ENCODE assay signal across 8 mouse cellular contexts in genomic region chr8:13213479-13214268, GRCm38 (mm10). TPM values are rescaled to one million over a fixed set of nuclear protein-coding genes. Genes with fewer than 3 reads are reported as not detected.
DNase-seq lines count a peak whose midpoint lies in the region; ATAC-seq and TF ChIP-seq lines count a peak whose summit lies in the region.

No protein-coding gene starts in this region.

- H3K9ac ChIP-seq in heart, embryonic 14.5 days (ENCODE audit: low read length), result peak overlapping the region; percentile 31; the same call in 1 of the 2 replicates
- 0 out of 2 replicates have a peak overlapping the region, but pooled peaks have one; percentile 23 for H3K9ac ChIP-seq in liver, embryonic 11.5 days (ENCODE audit: low read depth, low read length)

- H3K79me2 ChIP-seq in myocyte (ENCODE audit: control insufficient read depth, insufficient read depth), result no peaks in the 10 kb centered on the region

- no peak overlapping the region for H3K4me3 ChIP-seq in heart, embryonic 14.5 days (ENCODE audit: control insufficient read depth in 1 of 2, insufficient read depth in 1 of 2, low read depth in 1 of 2, low read length in 2 of 2)
- H3K4me3 ChIP-seq in liver, embryonic 11.5 days (ENCODE audit: low read depth, low read length), result no peak overlapping the region
- no peak overlapping the region for H3K4me3 ChIP-seq in myocyte

- peak; percentile 28 for TF ChIP-seq POLR2A in myocyte (IDR thresholded peaks at IDR 0.05; ENCODE audit: insufficient read length, low read depth)

- no peaks in the 10 kb centered on the region for H3K27me3 ChIP-seq in heart, embryonic 14.5 days (ENCODE audit: control insufficient read depth, insufficient read depth, low read length)
- H3K27me3 ChIP-seq in liver, embryonic 11.5 days (replicated peaks; ENCODE audit: control insufficient read depth, insufficient read depth, low read length), result no peaks in the 10 kb centered on the region
- no peaks in the 10 kb centered on the region for H3K27me3 ChIP-seq in myocyte (ENCODE audit: control insufficient read depth, insufficient read depth, insufficient read length)

- peaks cover 38 to 50% of the 10 kb centered on the region in 2 experiments for H3K4me1 ChIP-seq in heart, embryonic 14.5 days (ENCODE audit: control insufficient read depth in 2 of 2, insufficient read depth in 2 of 2, low read length in 2 of 2)
- peaks cover 16% of the 10 kb centered on the region for H3K4me1 ChIP-seq in liver, embryonic 11.5 days (replicated peaks; ENCODE audit: control insufficient read depth, insufficient read depth, low read length)

- peak; percentile 92 for DNase-seq in CD4-positive helper T cell, adult 2 months (ENCODE audit: low read depth, low spot score)
- peak; percentile 30 for DNase-seq in brain, embryonic 18.5 days (ENCODE audit: low read depth, low spot score)
- DNase-seq in fibroblast of lung, adult 2 months (ENCODE audit: low read depth), result peak; percentile 65
- peak; percentile 92 for DNase-seq in kidney, postnatal 10 days
- peak; percentile 81 for DNase-seq in liver, embryonic 11.5 days (ENCODE audit: low spot score)
- peak; percentile 87 to 95 for DNase-seq in spleen, postnatal 4 days (ENCODE audit: low spot score in 2 of 2)

- no peaks in the 10 kb centered on the region for H3K36me3 ChIP-seq in heart, embryonic 14.5 days (ENCODE audit: control insufficient read depth, insufficient read depth, low read length)
- no peaks in the 10 kb centered on the region for H3K36me3 ChIP-seq in liver, embryonic 11.5 days (ENCODE audit: control insufficient read depth, insufficient read depth, low read length)
- no peaks in the 10 kb centered on the region for H3K36me3 ChIP-seq in myocyte (ENCODE audit: control insufficient read depth, insufficient read depth)

- no peak overlapping the region for H3ac ChIP-seq in myocyte (ENCODE audit: control insufficient read depth, insufficient read length)

- ATAC-seq in heart, embryonic 14.5 days (ENCODE audit: insufficient number of reproducible peaks, insufficient read depth, low FRiP score, low read depth), result peak; percentile 25
- ATAC-seq in liver, embryonic 11.5 days (replicated peaks; ENCODE audit: low FRiP score), result peak; percentile 73

- no peaks in the 10 kb centered on the region for H3K9me3 ChIP-seq in heart, embryonic 14.5 days (ENCODE audit: control insufficient read depth, low read length)
- no peaks in the 10 kb centered on the region for H3K9me3 ChIP-seq in liver, embryonic 11.5 days (ENCODE audit: control insufficient read depth, low read length)

- WGBS in heart, embryonic 14.5 days, result 21% methylated on average over 10 of the region's 10 CpGs
- 12% methylated on average over 10 of the region's 10 CpGs for WGBS in liver, embryonic 11.5 days

- H3K27ac ChIP-seq in heart, embryonic 14.5 days (replicated peaks in 1 of 2; ENCODE audit: control insufficient read depth in 1 of 2, insufficient read depth in 1 of 2, low read depth in 2 of 2, low read length in 2 of 2), result peak overlapping the region; percentile 33 to 37
- 0 out of 2 replicates have a peak overlapping the region, but pooled peaks have one; percentile 30 for H3K27ac ChIP-seq in liver, embryonic 11.5 days (ENCODE audit: low read depth, low read length)

- H3K4me2 ChIP-seq in heart, embryonic 14.5 days (ENCODE audit: low read length), result peak overlapping the region; percentile 49
- peak overlapping the region; percentile 55 for H3K4me2 ChIP-seq in liver, embryonic 11.5 days
- peak overlapping the region; percentile 68 for H3K4me2 ChIP-seq in myocyte (ENCODE audit: low read depth)

TF ChIP-seq in myocyte, 11 proteins besides CTCF, POLR2A, EP300 and RAD21:
- TF ChIP-seq TCF3 (IDR thresholded peaks at IDR 0.05; ENCODE audit: insufficient read length, low read depth) (peak; percentile 98), USF1 (IDR thresholded peaks at IDR 0.05; ENCODE audit: low read depth) (peak; percentile 55), E2F4 (IDR thresholded peaks at IDR 0.05; ENCODE audit: insufficient read depth) (no peak), TCF12 (IDR thresholded peaks at IDR 0.05; ENCODE audit: insufficient read depth, poor library complexity, severe bottlenecking) (peak; percentile 84), MYOD1 (IDR thresholded peaks at IDR 0.05; ENCODE audit: control insufficient read depth in 1 of 3, insufficient read length in 2 of 3, low read depth in 2 of 3) (peak; percentile 97 to 99 (median 98)), POLR2AphosphoS2 (IDR thresholded peaks at IDR 0.05; ENCODE audit: insufficient read length, low read depth) (no peak), MYOG (IDR thresholded peaks at IDR 0.05; ENCODE audit: control insufficient read depth in 1 of 3, insufficient read depth in 1 of 3, insufficient read length in 2 of 3, low read depth in 2 of 3) (peak; percentile 98 to 100 (median 98)), CEBPB (IDR thresholded peaks at IDR 0.05; ENCODE audit: insufficient read depth, poor library complexity, severe bottlenecking) (peak; percentile 73)

RNA-seq across cellular contexts. Expression of gene Grtp1, which starts 13.3 kb away (rescaled TPM):
- polyA plus RNA-seq in heart, embryonic 14.5 days (2014; fragmentation: Nextera tagmentation; extraction: Ambion mirVana), result 19.6 and 21.3 TPM in 2 replicates
- 19.7 and 23.3 TPM in 2 replicates for polyA plus RNA-seq in liver, embryonic 11.5 days (2014; fragmentation: Nextera tagmentation; extraction: Ambion mirVana)
- 34.4 TPM for polyA plus RNA-seq in myocyte (2012; fragmentation: generic; extraction: Trizol)

RNA-seq across cellular contexts. Expression of gene Adprhl1, which starts 40.3 kb away (rescaled TPM):
- 225 and 239 TPM in 2 replicates for polyA plus RNA-seq in heart, embryonic 14.5 days (2014; fragmentation: Nextera tagmentation; extraction: Ambion mirVana)
- polyA plus RNA-seq in liver, embryonic 11.5 days (2014; fragmentation: Nextera tagmentation; extraction: Ambion mirVana), result 0.70 TPM in 1 of 2 replicates, not detected in the other
- polyA plus RNA-seq in myocyte (2012; fragmentation: generic; extraction: Trizol), result 17.8 TPM

RNA-seq across cellular contexts. Expression of gene Lamp1, which starts 54.7 kb away (rescaled TPM):
- polyA plus RNA-seq in heart, embryonic 14.5 days (2014; fragmentation: Nextera tagmentation; extraction: Ambion mirVana), result 355 and 361 TPM in 2 replicates
- polyA plus RNA-seq in liver, embryonic 11.5 days (2014; fragmentation: Nextera tagmentation; extraction: Ambion mirVana), result 251 and 283 TPM in 2 replicates
- polyA plus RNA-seq in myocyte (2012; fragmentation: generic; extraction: Trizol), result 531 TPM

Comparison
In these comparisons a context has a peak if more than half of its experiments do, and no peak if none do; other contexts are left out.
1. DNase-seq: peak in every context shown above with its lines; median percentile 92 in CD4-positive helper T cell, adult 2 months; 92 in kidney, postnatal 10 days; 91 in spleen, postnatal 4 days; 81 in liver, embryonic 11.5 days; 65 in fibroblast of lung, adult 2 months; 30 in brain, embryonic 18.5 days.
2. RNA of gene Adprhl1, which starts 40.3 kb away (polyA plus RNA-seq): 225 to 239 TPM in heart, embryonic 14.5 days; 17.8 TPM in myocyte (single experiment) and 0.70 TPM in liver, embryonic 11.5 days; every median in the first group is over 10 times any median in the second.
3. Peak in every context shown above with its lines, with median percentiles within 50 percentile points of each other: H3K4me2 ChIP-seq.